Mouse (Mus musculus): ENCODE results near the gene Scg5.

The Scg5 gene

GRCm38 (mm10) chr2:113805765-113806164 is 23.2 kb downstream of the Scg5 start:
- DNase-seq, result no peak

- DNase-seq, result no peak
These were observed 25.2 kb downstream of the Scg5 start for GRCm38 (mm10) chr2:113803753-113804152.

GRCm38 (mm10) chr2:113800846-113801245 is 28.1 kb downstream of the Scg5 start:
- DNase-seq, result no peak

GRCm38 (mm10) chr2:113798605-113799004 is 30.3 kb downstream of the Scg5 start:
- no peak for DNase-seq

- DNase-seq, result no peak
These were observed 33.7 kb downstream of the Scg5 start for GRCm38 (mm10) chr2:113795186-113795585.

- no peak for DNase-seq
These were observed 35.4 kb downstream of the Scg5 start for GRCm38 (mm10) chr2:113793521-113793920.

GRCm38 (mm10) chr2:113788821-113789387 is 40.0 kb downstream of the Scg5 start:
- DNase-seq, result no peak

GRCm38 (mm10) chr2:113787882-113788281 is 41.0 kb downstream of the Scg5 start:
- DNase-seq, result no peak

- no peak for DNase-seq
These were observed 44.1 kb downstream of the Scg5 start for GRCm38 (mm10) chr2:113784851-113785250.

- DNase-seq, result no peak
These were observed 47.4 kb downstream of the Scg5 start for GRCm38 (mm10) chr2:113781521-113781920.

GRCm38 (mm10) chr2:113781107-113781506 is 47.8 kb downstream of the Scg5 start:
- no peak for DNase-seq

GRCm38 (mm10) chr2:113779336-113779735 is 49.6 kb downstream of the Scg5 start:
- DNase-seq, result no peak

- no peak for DNase-seq
These were observed 50.9 kb downstream of the Scg5 start for GRCm38 (mm10) chr2:113778036-113778435.

GRCm38 (mm10) chr2:113776297-113776696 is 52.6 kb downstream of the Scg5 start:
- no peak for DNase-seq

- peak; percentile 12 for DNase-seq
These were observed 54.6 kb downstream of the Scg5 start for GRCm38 (mm10) chr2:113774150-113774805.

GRCm38 (mm10) chr2:113768541-113769303 is 60.2 kb downstream of the Scg5 start:
- no peak for DNase-seq

GRCm38 (mm10) chr2:113765885-113766284 is 63.0 kb downstream of the Scg5 start:
- peak; percentile 34 for DNase-seq

- no peak for DNase-seq
These were observed 64.0 kb downstream of the Scg5 start for GRCm38 (mm10) chr2:113764968-113765367.

GRCm38 (mm10) chr2:113758311-113759161 is 70.4 kb downstream of the Scg5 start, which contains the start of gene Grem1:
Gene Grem1, minus strand, starts transcription at chr2:113758646.
- no peak for DNase-seq

GRCm38 (mm10) chr2:113757525-113758310 is 71.2 kb downstream of the Scg5 start:
- no peak for DNase-seq

- no peak for DNase-seq
These were observed 71.9 kb downstream of the Scg5 start for GRCm38 (mm10) chr2:113756924-113757524.

GRCm38 (mm10) chr2:113749721-113750120 is 79.2 kb downstream of the Scg5 start:
- DNase-seq, result no peak

All from kidney, adult 9 months (tissue).